Mouse (Mus musculus) spleen, adult 2 months (tissue): ENCODE measurements around the gene Lrp6.

ENCODE experiments used
- CTCF ChIP-seq: fragments of 200-500 bp; IDR thresholded peaks from 2 replicates; pipeline ENCODE4 v1.5.1; 2011; ENCODE audit warnings: mild to moderate bottlenecking, inconsistent platforms; ENCODE audit not compliant: insufficient read depth, insufficient read length, insufficient replicate concordance; ENCODE audit errors: extremely low read depth
- POLR2A ChIP-seq: fragments of 200-500 bp; IDR thresholded peaks from 2 replicates; pipeline ENCODE4 v1.6.1; 2011; ENCODE audit warnings: low read depth, low read length, inconsistent platforms

DNA sequence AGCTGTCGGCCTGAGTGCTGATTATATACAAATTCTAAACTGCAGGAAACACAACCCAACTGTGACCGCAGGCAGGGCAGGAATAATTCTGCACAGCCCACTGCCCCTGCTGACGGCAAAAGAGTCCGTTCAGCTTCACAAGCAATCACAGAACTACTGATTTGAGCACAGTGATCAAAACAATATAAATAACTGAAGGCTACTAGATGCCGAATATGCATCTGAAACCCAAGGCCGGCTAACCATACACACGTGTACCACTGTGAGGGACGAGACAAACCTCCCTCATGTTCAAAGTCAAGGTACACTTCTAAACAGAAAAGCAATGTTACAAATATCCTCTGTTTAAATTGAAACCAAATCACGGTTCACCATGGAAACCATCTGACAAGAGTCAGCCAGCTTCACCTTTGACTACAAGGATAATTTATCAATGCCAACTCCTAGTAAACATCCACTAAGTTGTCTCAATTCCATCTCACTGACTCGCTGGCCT lies 57.0 kb downstream of the Lrp6 start:
- TF ChIP-seq POLR2A = no peak
- no peak for TF ChIP-seq CTCF
